Mouse (Mus musculus) erythroid progenitor cell, adult 5-6 weeks (primary cell): ENCODE results near the gene Mcemp1. TPM values are rescaled to one million over a fixed set of nuclear protein-coding genes. Genes with fewer than 3 reads are reported as not detected.

Source experiments
- ATAC-seq: replicated peaks from 2 replicates; pipeline ENCODE4 v1.8.0; 2016; ENCODE audit warnings: moderate number of reproducible peaks, mild to moderate bottlenecking, moderate TSS enrichment, inconsistent platforms; ENCODE audit not compliant: poor library complexity, low FRiP score, severe bottlenecking
- total RNA-seq, 2 experiments: library from RNA; stranded (forward) in 1 of 2; stranded (reverse) in 1 of 2; fragments of 150-400 nt in 1 of 2; fragments of 186-747, 209-891 nt in 1 of 2; gene quantifications; 2 replicates each; pipeline versions ENCODE4 v1.2.3 to v1.2.4; 2015 to 2017; ENCODE audit warnings: low replicate concordance in 2 of 2

The Mcemp1 gene
- total RNA-seq, 2 experiments from 2014 or later, result 11.6 to 13.4 TPM

GRCm38 (mm10) chr8:3717321-3717954, 51.9 kb downstream of the Mcemp1 start:
- no peak for ATAC-seq

- ATAC-seq, result peak; percentile 79
Observed at GRCm38 (mm10) chr8:3718559-3718958, 53.0 kb downstream of the Mcemp1 start.

Other genes starting within 250 kb of the Mcemp1 start
- 0.72 TPM in 1 of 2 replicates, not detected in the other for gene Pex11g, start 198.1 kb upstream of the Mcemp1 start, total RNA-seq (2015; ENCODE audit: low replicate concordance)
- not detected in 2 replicates for gene Pex11g, start 198.1 kb upstream of the Mcemp1 start, total RNA-seq (2017; ENCODE audit: low replicate concordance)
- not detected in 2 replicates for gene Tex45, start 194.9 kb upstream of the Mcemp1 start, total RNA-seq (2015; ENCODE audit: low replicate concordance)
- gene Tex45, start 194.9 kb upstream of the Mcemp1 start, total RNA-seq (2017; ENCODE audit: low replicate concordance), result not detected in 2 replicates
- gene Zfp358, start 172.6 kb upstream of the Mcemp1 start, total RNA-seq (2015; ENCODE audit: low replicate concordance), result 2.9 TPM in 1 of 2 replicates, not detected in the other
- gene Zfp358, start 172.6 kb upstream of the Mcemp1 start, total RNA-seq (2017; ENCODE audit: low replicate concordance), result 2.0 TPM in 1 of 2 replicates, not detected in the other
- 45.3 and 65.2 TPM in 2 replicates for gene Mcoln1, start 165.3 kb upstream of the Mcemp1 start, total RNA-seq (2015; ENCODE audit: low replicate concordance)
- 82.9 and 267 TPM in 2 replicates for gene Mcoln1, start 165.3 kb upstream of the Mcemp1 start, total RNA-seq (2017; ENCODE audit: low replicate concordance)
- 110 and 131 TPM in 2 replicates for gene Pnpla6, start 150.4 kb upstream of the Mcemp1 start, total RNA-seq (2015; ENCODE audit: low replicate concordance)
- 147 and 272 TPM in 2 replicates for gene Pnpla6, start 150.4 kb upstream of the Mcemp1 start, total RNA-seq (2017; ENCODE audit: low replicate concordance)
- gene C330021F23Rik, start 97.8 kb upstream of the Mcemp1 start, total RNA-seq (2015; ENCODE audit: low replicate concordance), result not detected in 2 replicates
- not detected in 2 replicates for gene C330021F23Rik, start 97.8 kb upstream of the Mcemp1 start, total RNA-seq (2017; ENCODE audit: low replicate concordance)
- gene Camsap3, start 78.5 kb upstream of the Mcemp1 start, total RNA-seq (2015; ENCODE audit: low replicate concordance), result not detected in 2 replicates
- gene Camsap3, start 78.5 kb upstream of the Mcemp1 start, total RNA-seq (2017; ENCODE audit: low replicate concordance), result not detected in 2 replicates
- gene Xab2, start 44.4 kb upstream of the Mcemp1 start, total RNA-seq (2015; ENCODE audit: low replicate concordance), result 8.8 and 12.3 TPM in 2 replicates
- 30.6 and 36.8 TPM in 2 replicates for gene Xab2, start 44.4 kb upstream of the Mcemp1 start, total RNA-seq (2017; ENCODE audit: low replicate concordance)
- gene Pet100, start 44.2 kb upstream of the Mcemp1 start, total RNA-seq (2015; ENCODE audit: low replicate concordance), result 48.6 and 125 TPM in 2 replicates
- 65.1 and 137 TPM in 2 replicates for gene Pet100, start 44.2 kb upstream of the Mcemp1 start, total RNA-seq (2017; ENCODE audit: low replicate concordance)
- gene Pcp2, start 40.2 kb upstream of the Mcemp1 start, total RNA-seq (2015; ENCODE audit: low replicate concordance), result not detected in 2 replicates
- not detected in 2 replicates for gene Pcp2, start 40.2 kb upstream of the Mcemp1 start, total RNA-seq (2017; ENCODE audit: low replicate concordance)
- gene Stxbp2, start 34.8 kb upstream of the Mcemp1 start, total RNA-seq (2015; ENCODE audit: low replicate concordance), result 32.7 and 56.9 TPM in 2 replicates
- gene Stxbp2, start 34.8 kb upstream of the Mcemp1 start, total RNA-seq (2017; ENCODE audit: low replicate concordance), result 34.7 and 49.1 TPM in 2 replicates
- not detected in 2 replicates for gene Retn, start 10.0 kb upstream of the Mcemp1 start, total RNA-seq (2015; ENCODE audit: low replicate concordance)
- gene Retn, start 10.0 kb upstream of the Mcemp1 start, total RNA-seq (2017; ENCODE audit: low replicate concordance), result not detected in 2 replicates
- gene Fcor, start 6.6 kb downstream of the Mcemp1 start, total RNA-seq (2015; ENCODE audit: low replicate concordance), result not detected in 2 replicates
- gene Fcor, start 6.6 kb downstream of the Mcemp1 start, total RNA-seq (2017; ENCODE audit: low replicate concordance), result not detected in 2 replicates
- gene Trappc5, start 10.5 kb downstream of the Mcemp1 start, total RNA-seq (2015; ENCODE audit: low replicate concordance), result 5.4 and 6.1 TPM in 2 replicates
- 5.1 and 5.4 TPM in 2 replicates for gene Trappc5, start 10.5 kb downstream of the Mcemp1 start, total RNA-seq (2017; ENCODE audit: low replicate concordance)
- 2.9 TPM in 1 of 2 replicates, not detected in the other for gene Fcer2a, start 28.4 kb downstream of the Mcemp1 start, total RNA-seq (2015; ENCODE audit: low replicate concordance)
- 1.2 TPM in 1 of 2 replicates, not detected in the other for gene Fcer2a, start 28.4 kb downstream of the Mcemp1 start, total RNA-seq (2017; ENCODE audit: low replicate concordance)
- gene Clec4g, start 54.9 kb downstream of the Mcemp1 start, total RNA-seq (2015; ENCODE audit: low replicate concordance), result not detected in 2 replicates
- gene Clec4g, start 54.9 kb downstream of the Mcemp1 start, total RNA-seq (2017; ENCODE audit: low replicate concordance), result not detected in 2 replicates
- gene Cd209a, start 83.2 kb downstream of the Mcemp1 start, total RNA-seq (2015; ENCODE audit: low replicate concordance), result 5.4 TPM in 1 of 2 replicates, not detected in the other
- 3.0 and 5.1 TPM in 2 replicates for gene Cd209a, start 83.2 kb downstream of the Mcemp1 start, total RNA-seq (2017; ENCODE audit: low replicate concordance)
- not detected in 2 replicates for gene Cd209e, start 188.6 kb downstream of the Mcemp1 start, total RNA-seq (2015; ENCODE audit: low replicate concordance)
- not detected in 2 replicates for gene Cd209e, start 188.6 kb downstream of the Mcemp1 start, total RNA-seq (2017; ENCODE audit: low replicate concordance)
- not detected in 2 replicates for gene Cd209d, start 212.8 kb downstream of the Mcemp1 start, total RNA-seq (2015; ENCODE audit: low replicate concordance)
- not detected in 2 replicates for gene Cd209d, start 212.8 kb downstream of the Mcemp1 start, total RNA-seq (2017; ENCODE audit: low replicate concordance)